Mouse (Mus musculus) intestine, embryonic 14.5 days (tissue): ENCODE measurements at regions not wholly inside any gene's neighbourhood (a gene's known extent, or its start where the extent isn't known, plus 50 kb on each side); places are given as distances from the start of the nearest gene placed in this dataset.

ENCODE experiments used
- ATAC-seq: fragments of 200-750 bp; cut with Nextera tagmentation; replicated peaks from 2 replicates; pipeline ENCODE4 v1.8.0; 2017; ENCODE audit warnings: low read depth, moderate number of reproducible peaks, moderate TSS enrichment, moderate library complexity; ENCODE audit not compliant: low FRiP score, low TSS enrichment
- DNase-seq: peaks from one replicate; pipeline ENCODE4 v3.0.0-alpha.2; 2018; ENCODE audit warnings: low spot score
- H3K27ac ChIP-seq: fragments of 300-500 bp; sonication (generic); 2 replicates; pipeline ENCODE4 v1.5.1; 2014; ENCODE audit warnings: low read depth, mild to moderate bottlenecking, control low read depth
- H3K27me3 ChIP-seq: fragments of 300-500 bp; sonication (generic); replicated peaks from 2 replicates; pipeline ENCODE4 v1.6.1; 2014; ENCODE audit warnings: low read length, control low read depth; ENCODE audit not compliant: control insufficient read depth, insufficient read depth
- H3K36me3 ChIP-seq: fragments of 300-500 bp; sonication (generic); 2 replicates; pipeline ENCODE4 v1.6.1; 2014; ENCODE audit warnings: low read length, control low read depth; ENCODE audit not compliant: control insufficient read depth, insufficient read depth
- H3K4me1 ChIP-seq: fragments of 300-500 bp; sonication (generic); replicated peaks from 2 replicates; pipeline ENCODE4 v1.6.1; 2014; ENCODE audit warnings: low read length, control low read depth, mixed read lengths; ENCODE audit not compliant: control insufficient read depth, insufficient read depth
- H3K4me2 ChIP-seq: fragments of 300-500 bp; sonication (generic); 2 replicates; pipeline ENCODE4 v1.6.1; 2014; ENCODE audit warnings: low read length
- H3K4me3 ChIP-seq: fragments of 300-500 bp; sonication (generic); 2 replicates; pipeline ENCODE4 v1.5.1; 2014; ENCODE audit warnings: low read depth, low read length, control low read depth, mixed read lengths
- H3K9ac ChIP-seq: fragments of 300-500 bp; sonication (generic); 2 replicates; pipeline ENCODE4 v1.6.1; 2014; ENCODE audit warnings: mild to moderate bottlenecking, low read length
- H3K9me3 ChIP-seq: fragments of 300-500 bp; sonication (generic); 2 replicates; pipeline ENCODE4 v1.6.1; 2016; ENCODE audit warnings: low read length, control low read depth; ENCODE audit not compliant: control insufficient read depth
- WGBS: fragments of 180-500 bp; shearing (Covaris S2); extraction: QIAGEN DNeasy Blood & Tissue Kit; methylation state at CpG from one replicate; pipeline ENCODE4 v1.1.7; 2014; 5-methylcytosine and 5-hydroxymethylcytosine counted together

DNA sequence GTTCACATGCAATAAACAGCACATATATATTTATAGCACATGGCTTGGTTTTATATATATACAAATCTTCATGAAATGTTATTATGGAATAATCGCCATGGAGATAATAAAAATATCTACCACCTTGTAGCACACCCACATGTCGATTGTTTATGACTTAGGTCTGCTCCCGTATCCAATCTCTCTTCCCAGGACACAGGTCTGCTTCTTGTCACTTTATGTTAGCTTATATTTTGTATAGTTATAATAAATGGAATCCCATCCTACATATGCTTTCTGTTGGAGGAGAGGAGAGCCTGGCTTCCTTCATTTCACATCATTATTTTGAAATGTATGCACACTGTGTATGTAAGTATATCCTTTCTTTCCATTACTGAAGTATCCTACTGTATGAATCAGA is 408.3 kb upstream of the Gli3 start:
- no peaks in the 10 kb centered on the region for H3K9me3 ChIP-seq
- H3K27me3 ChIP-seq, result no peaks in the 10 kb centered on the region
- WGBS, result 35% methylated on average over 3 of the region's 3 CpGs
- 0 out of 2 replicates have a peak, but pooled peaks cover 9% of the 10 kb centered on the region for H3K4me1 ChIP-seq
- ATAC-seq (peak; percentile 73; the same call in 1 of the 2 replicates), DNase-seq (no peak)
- no peaks in the 10 kb centered on the region for H3K36me3 ChIP-seq
- H3K9ac ChIP-seq, result no peak overlapping the region
- no peak overlapping the region for H3K27ac ChIP-seq
- H3K4me3 ChIP-seq, result no peak overlapping the region
- H3K4me2 ChIP-seq, result no peak overlapping the region

GRCm38 (mm10) chr13:15078635-15079094 is 384.4 kb upstream of the Gli3 start:
- no peak for ATAC-seq
- H3K27me3 ChIP-seq, result no peaks in the 10 kb centered on the region
- 0 out of 2 replicates have a peak, but pooled peaks cover 2% of the 10 kb centered on the region for H3K9me3 ChIP-seq
- 40% methylated on average over 2 of the region's 2 CpGs for WGBS
- no peak overlapping the region for H3K4me2 ChIP-seq
- H3K9ac ChIP-seq, result no peak overlapping the region
- H3K27ac ChIP-seq, result peak overlapping the region; percentile 62
- peak; percentile 51 for DNase-seq
- H3K4me1 ChIP-seq, result peaks cover 9% of the 10 kb centered on the region; the same call in 1 of the 2 replicates
- no peaks in the 10 kb centered on the region for H3K36me3 ChIP-seq
- no peak overlapping the region for H3K4me3 ChIP-seq

- Histone ChIP-seq H3K27me3 (no peaks in the 10 kb centered on the region), H3K27ac (0 out of 2 replicates have a peak overlapping the region, but pooled peaks have one; percentile 62), H3K4me2 (no peak overlapping the region), H3K36me3 (no peaks in the 10 kb centered on the region), H3K9ac (no peak overlapping the region), H3K4me3 (no peak overlapping the region), H3K4me1 (peaks cover 9% of the 10 kb centered on the region; the same call in 1 of the 2 replicates), H3K9me3 (0 out of 2 replicates have a peak, but pooled peaks cover 2% of the 10 kb centered on the region)
- ATAC-seq (no peak), DNase-seq (no peak)
These were observed 383.9 kb upstream of the Gli3 start for GRCm38 (mm10) chr13:15079148-15079547.

DNA sequence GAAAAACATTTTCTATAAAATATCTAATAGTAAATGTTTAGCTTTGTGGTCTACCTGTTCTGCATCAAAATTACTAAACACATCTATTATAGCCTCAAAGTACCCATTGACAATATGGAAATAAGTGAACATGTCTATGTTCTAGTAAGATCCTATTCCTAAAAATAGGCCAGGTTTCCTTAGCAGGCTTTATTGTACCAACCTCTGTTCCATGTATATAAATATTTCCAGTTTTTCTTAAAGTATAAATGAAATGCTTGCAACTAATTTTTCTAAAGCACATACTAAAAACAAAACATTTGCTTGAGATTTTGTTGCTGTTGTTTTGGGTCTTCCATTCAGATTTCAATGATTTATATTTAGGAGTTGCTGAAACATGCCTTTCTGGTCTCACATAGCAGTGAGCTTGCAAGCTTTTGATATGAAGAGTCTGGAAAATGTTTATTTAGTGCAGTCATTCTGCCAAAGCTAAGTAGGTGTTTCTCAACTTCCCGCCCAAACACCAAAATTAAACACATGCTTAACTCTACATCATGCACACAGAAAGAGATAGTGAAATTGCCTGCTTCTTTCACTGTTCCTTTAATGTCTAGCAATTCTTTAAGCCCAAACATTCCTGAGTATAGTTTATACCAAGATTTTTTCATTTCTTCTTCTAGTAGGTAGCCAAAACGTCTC is 380.6 kb upstream of the Gli3 start:
- Histone ChIP-seq H3K4me2 (no peak overlapping the region), H3K4me3 (no peak overlapping the region), H3K9me3 (0 out of 2 replicates have a peak, but pooled peaks cover 2% of the 10 kb centered on the region), H3K9ac (no peak overlapping the region), H3K27me3 (no peaks in the 10 kb centered on the region), H3K4me1 (peaks cover 9% of the 10 kb centered on the region; the same call in 1 of the 2 replicates), H3K36me3 (no peaks in the 10 kb centered on the region), H3K27ac (no peak overlapping the region)
- 48% methylated on average over 2 of the region's 2 CpGs for WGBS
- ATAC-seq, result no peak
- no peak for DNase-seq

GRCm38 (mm10) chr13:15094836-15095235 is 368.2 kb upstream of the Gli3 start:
- no peak for ATAC-seq
- Histone ChIP-seq H3K4me2 (no peak overlapping the region), H3K9ac (no peak overlapping the region), H3K4me3 (no peak overlapping the region), H3K27ac (no peak overlapping the region), H3K9me3 (no peaks in the 10 kb centered on the region), H3K4me1 (no peaks in the 10 kb centered on the region), H3K36me3 (no peaks in the 10 kb centered on the region), H3K27me3 (no peaks in the 10 kb centered on the region)
- DNase-seq, result no peak
- WGBS, result 81% methylated on average over 1 of the region's 1 CpGs

GRCm38 (mm10) chr13:15107753-15108305 is 355.2 kb upstream of the Gli3 start:
- peaks cover 9% of the 10 kb centered on the region; the same call in 1 of the 2 replicates for H3K4me1 ChIP-seq
- H3K27ac ChIP-seq, result peak overlapping the region; percentile 69
- H3K9me3 ChIP-seq, result no peaks in the 10 kb centered on the region
- H3K9ac ChIP-seq, result no peak overlapping the region
- H3K4me2 ChIP-seq, result no peak overlapping the region
- 25% methylated on average over 6 of the region's 6 CpGs for WGBS
- DNase-seq (no peak), ATAC-seq (no peak)
- H3K4me3 ChIP-seq, result no peak overlapping the region
- H3K36me3 ChIP-seq, result no peaks in the 10 kb centered on the region
- no peaks in the 10 kb centered on the region for H3K27me3 ChIP-seq

DNA sequence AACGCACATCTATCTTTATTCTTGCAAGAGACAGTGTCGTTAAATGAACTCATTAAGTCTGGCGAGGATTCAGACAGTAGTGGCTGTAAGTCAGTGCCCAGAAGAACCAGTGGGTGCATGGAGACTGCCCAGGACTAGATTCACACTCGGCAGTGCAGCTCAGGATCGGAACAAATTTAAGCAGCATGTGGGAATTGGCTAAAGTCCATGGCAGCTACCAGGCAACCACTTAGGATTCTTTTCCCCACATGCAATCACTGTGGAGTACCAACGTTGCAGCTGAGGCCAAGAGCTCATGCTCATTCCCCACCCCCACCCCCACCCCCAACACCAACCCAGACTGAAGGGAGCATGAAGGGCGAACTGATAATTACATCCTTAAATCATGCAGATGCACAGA is 349.7 kb upstream of the Gli3 start:
- 74% methylated on average over 7 of the region's 7 CpGs for WGBS
- H3K4me2 ChIP-seq, result no peak overlapping the region
- H3K27me3 ChIP-seq, result no peaks in the 10 kb centered on the region
- DNase-seq, result no peak
- no peak overlapping the region for H3K4me3 ChIP-seq
- H3K4me1 ChIP-seq, result no peaks in the 10 kb centered on the region
- H3K27ac ChIP-seq, result no peak overlapping the region
- no peak overlapping the region for H3K9ac ChIP-seq
- no peak for ATAC-seq
- H3K36me3 ChIP-seq, result no peaks in the 10 kb centered on the region
- no peaks in the 10 kb centered on the region for H3K9me3 ChIP-seq

DNA sequence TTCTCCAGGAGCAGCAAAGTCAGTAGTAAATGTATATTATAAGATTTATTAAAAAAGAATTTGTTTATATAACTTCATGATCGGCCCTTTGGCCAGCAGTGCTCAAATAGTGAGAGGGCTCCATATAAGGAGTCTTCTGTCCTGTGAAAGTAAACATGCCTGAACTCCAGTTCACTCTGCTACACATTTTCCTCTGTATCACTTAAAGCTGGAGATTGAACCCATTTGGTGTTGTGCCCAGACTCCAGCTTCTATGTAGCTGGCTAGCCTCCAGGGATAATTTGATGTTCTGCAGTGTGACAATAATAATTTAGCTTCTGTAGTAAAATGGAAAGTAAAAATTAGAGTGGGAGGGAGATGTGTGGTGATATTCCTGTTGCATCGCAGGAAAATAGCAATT is 332.8 kb upstream of the Gli3 start:
- Histone ChIP-seq H3K36me3 (no peaks in the 10 kb centered on the region), H3K9ac (no peak overlapping the region), H3K9me3 (0 out of 2 replicates have a peak, but pooled peaks cover 3% of the 10 kb centered on the region), H3K4me3 (no peak overlapping the region), H3K4me1 (peaks cover 2% of the 10 kb centered on the region; the same call in 1 of the 2 replicates), H3K27me3 (no peaks in the 10 kb centered on the region), H3K4me2 (no peak overlapping the region), H3K27ac (peak overlapping the region; percentile 78)
- WGBS, result 25% methylated on average over 2 of the region's 2 CpGs
- DNase-seq, result peak; percentile 58
- peak; percentile 96 for ATAC-seq
